Mouse (Mus musculus) cerebellum, adult 8-10 months (tissue): ENCODE measurements around the gene Ube2o.
A peak's percentile ranks its signal among the peaks of the same experiment; 100 is the strongest.

Experiments
- DNase-seq: peaks from one replicate; pipeline ENCODE4 v3.0.0; 2022

Gene Ube2o

DNA sequence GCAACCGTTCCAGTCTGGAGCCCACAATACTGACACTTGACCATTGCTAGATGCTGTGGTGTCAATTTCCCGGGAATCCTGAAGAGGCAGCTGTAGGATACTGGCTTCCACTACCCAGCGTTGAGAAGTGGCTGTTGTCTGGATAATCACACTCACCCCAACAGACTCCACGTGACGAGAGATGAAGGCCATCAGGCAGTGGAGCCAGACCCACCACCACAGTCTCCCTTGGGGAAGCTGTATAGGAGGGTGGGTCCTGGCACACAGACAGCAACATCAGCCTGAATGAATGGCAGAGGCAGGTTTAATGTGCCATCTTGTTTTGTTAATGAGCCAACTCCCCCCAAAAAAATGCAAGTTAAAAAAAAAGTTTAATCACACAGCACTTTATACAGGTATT is 43.9 kb downstream of the Ube2o start:
- no peak for DNase-seq

GRCm38 (mm10) chr11:116536685-116537084 is 44.6 kb downstream of the Ube2o start:
- no peak for DNase-seq

- DNase-seq, result peak; percentile 71
Measured at GRCm38 (mm10) chr11:116534154-116534865, 46.9 kb downstream of the Ube2o start.

GRCm38 (mm10) chr11:116533341-116534153 is 47.7 kb downstream of the Ube2o start:
- no peak for DNase-seq

DNA sequence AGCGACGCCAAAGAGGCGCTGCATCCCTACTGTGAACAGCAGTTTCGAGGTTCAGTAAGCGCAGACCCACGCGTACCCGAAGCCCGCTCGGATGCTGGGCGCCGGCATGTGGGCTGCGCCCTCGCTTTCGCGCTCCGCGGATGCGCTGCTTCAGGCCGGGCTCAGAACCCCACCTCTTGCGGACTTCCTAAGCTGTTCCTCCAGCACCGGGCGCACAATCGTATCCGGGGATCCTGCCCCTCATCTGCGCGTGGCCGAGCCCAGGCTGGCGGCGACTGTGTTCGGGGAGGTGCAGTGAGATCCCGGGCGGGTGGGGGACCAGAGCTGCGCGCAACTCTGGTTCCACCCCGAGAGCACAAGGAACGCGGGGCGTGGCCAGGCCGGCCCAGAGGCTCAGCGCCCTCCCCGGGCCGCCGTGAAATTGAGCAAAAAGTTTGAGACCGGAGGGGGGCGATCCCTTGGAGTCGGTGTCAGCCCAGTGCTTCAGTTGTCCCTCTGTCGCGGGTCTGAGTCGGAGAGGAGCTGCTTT is 48.4 kb downstream of the Ube2o start:
- peak; percentile 27 for DNase-seq

DNA sequence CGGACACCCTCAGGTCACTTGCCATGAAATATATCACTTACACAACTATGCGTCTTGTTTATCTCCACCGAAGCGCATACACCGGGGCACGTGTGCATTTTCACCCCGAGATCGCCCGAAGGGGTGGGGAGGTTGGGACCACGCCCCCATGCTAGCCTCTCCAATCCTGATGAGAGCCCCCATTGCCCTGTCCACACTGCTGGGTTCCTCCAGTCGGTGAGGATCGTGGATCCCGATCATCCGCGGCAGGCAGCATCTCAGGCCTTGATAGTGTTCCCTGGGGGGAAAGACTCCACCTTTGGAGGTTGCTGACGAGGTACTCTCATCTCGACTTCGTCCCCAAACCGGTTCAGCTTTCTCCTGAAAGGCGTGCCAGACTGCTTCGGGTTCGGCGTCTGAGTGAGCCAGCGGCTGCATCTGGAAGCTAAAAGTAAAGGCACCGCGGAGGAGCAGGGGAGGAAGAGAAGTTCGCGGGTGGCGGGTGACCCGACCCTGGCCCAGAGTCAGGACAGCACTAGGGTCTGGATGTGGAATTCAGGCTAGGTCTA is 48.9 kb downstream of the Ube2o start:
- no peak for DNase-seq

- no peak for DNase-seq
Measured at GRCm38 (mm10) chr11:116531371-116532191, 49.7 kb downstream of the Ube2o start.

DNA sequence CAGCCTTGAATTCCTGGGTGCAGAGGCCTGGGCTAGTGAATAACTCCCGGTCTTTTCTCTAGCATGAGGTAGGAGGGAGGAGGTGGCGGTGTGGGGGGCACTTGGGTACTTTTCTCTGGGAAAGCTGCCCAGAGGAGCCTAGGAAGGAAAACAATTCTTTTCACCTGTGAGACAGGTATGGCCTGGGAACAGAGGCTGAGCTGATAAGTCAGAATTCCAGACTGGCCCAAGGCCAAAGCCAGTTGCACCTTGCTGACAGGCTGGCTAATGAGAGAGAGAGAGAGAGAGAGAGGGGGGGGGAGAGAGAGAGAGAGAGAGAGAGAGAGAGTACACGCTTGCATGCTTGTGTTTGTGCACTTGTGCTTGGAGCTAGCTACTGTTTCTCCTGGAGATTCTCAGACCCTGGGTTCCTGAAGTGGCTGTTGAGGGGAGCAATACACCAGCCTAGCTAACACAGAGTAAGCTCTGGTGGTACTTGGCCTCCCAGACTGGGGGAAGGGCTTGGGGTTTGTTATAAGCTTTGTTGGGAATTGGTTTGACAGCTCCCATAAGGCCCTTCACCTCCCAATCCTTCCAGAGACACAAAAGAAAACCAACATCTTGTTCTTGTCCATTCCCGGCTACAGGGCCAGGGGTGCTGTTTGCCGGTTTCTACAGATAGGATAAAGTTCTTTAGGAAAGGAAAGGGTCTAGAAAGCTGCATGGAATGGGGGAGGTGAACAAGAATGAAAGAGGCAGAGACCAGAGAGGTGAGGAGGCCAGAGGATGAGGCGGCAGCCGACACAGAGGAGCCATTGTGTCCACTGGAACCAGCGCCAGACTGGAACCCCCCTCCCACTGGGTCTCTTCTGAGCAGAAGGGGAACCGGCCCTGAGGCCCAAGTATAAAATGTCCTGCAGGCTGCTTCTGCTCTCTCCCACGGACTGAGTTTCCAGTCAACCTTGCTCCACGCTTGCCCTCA is 50.8 kb downstream of the Ube2o start, which contains the start of gene Sphk1:
Gene Sphk1, plus strand, starts transcription at position 739 of the 961 bp plus-strand sequence.
- DNase-seq, result no peak

DNA sequence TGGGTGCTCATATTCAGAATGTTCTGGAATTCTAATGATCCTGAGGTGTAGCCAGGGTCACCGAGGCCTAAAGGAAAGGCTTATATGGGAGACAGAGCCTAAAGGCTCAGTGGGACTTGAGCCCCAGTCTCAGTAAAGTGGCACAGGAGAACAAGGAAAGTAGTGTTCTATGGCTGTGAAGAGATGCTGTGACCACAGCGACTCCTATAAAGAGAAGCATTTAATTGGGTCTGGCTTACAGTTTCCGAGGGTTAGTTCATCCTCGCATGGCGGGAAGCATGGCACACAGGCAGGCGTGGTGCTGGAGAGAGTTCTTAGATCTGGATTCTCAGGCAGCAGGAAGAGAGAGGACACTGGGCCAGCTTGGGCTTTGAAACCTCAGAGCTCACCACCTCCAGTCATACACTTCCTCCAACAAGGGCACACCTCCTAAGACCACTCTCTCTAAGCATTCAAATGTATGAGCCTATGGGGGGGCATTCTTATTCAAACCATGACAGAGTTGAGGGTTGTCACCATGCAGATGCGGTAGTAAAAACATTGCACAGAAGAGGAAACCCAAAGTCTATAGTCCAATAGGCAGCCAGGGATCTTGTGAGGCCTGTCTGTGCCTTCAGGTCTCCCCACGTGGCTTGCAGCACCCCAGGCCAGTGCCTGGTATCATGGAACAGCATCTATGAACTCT is 52.5 kb downstream of the Ube2o start:
- no peak for DNase-seq

DNA sequence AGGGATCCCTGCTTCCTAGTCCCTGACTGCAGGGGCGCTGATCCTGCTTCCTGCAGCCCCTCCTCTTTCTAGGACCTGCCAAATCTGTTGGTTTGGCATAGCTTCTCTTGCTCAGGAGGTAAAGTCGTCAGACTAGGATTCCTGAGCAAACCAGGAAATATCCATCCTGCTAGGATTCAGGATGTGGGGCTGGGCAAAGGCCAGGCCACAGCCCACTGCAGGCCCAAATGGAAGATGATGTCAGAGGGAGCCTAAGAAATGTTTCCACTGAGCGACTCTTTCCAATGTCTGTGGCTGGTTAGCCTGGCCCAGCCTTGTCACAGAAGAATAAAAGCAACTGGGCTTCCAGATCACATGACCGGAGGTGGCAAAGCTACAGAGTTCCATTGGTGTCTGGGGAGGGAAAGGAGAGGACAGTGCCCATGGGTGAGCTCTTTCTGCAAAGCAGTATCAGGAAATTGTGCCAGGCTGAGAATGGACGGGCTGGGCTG is 57.5 kb downstream of the Ube2o start:
- no peak for DNase-seq

DNA sequence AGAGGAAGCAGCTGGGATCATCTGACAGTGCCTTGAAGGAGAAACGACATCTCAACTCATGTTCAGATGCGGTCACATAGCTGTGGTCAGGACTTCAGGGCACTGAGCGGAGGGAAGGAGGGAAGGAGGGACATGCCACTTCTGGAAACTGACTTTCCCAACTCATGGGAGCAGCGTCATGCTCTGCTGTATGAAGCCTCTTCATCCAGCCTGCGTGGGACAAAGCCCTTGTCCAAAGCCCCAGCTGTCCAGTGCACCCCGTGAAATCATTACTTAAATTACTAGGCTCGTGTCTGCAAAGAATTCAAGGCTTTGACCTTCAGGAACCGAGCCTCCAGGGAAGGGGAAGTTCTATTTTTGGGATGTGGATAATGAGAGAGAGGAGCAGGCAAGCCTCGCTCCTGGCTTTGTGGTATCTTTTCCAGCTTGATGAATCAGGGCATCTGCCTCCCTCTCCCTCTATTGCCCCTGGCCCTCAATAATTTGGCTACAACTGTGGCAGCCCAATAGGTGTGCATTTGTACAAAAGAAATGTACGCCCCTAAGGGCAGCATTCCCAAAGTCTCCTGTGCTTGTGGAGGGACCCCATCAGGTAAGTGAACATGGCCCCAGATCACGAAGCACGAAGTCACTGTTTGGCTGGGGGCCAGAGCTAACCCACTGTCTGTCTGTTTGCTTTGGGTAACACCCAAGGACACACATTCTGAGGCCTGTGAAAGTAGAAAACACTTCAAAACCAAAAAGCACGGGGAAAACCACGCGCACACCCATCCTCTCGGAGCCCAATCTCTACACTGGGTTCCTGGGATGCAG is 58.2 kb downstream of the Ube2o start:
- no peak for DNase-seq

- no peak for DNase-seq
Measured at GRCm38 (mm10) chr11:116522046-116522445, 59.2 kb downstream of the Ube2o start.

- no peak for DNase-seq
Measured at GRCm38 (mm10) chr11:116521143-116521542, 60.1 kb downstream of the Ube2o start.

DNA sequence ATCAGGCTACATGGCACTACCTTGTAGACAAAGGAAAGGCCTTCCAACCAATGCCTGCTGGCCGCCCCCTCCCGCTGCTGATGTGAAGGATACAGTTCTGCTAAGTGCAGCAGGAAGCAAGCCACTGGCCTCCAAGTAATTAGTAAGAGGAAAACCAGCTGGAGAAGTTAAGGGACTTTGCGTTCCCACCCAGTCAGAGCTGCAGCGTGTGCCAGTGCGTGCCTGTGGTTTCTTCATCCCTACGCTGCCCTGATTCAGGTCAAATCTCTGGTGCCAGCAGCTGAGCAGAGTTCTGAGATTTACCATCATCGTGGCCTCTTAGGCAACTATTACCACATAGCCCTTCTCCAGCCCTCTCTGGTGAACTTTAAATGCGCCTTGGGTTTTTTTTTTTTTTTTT is 62.8 kb downstream of the Ube2o start:
- DNase-seq, result no peak

- peak; percentile 54 for DNase-seq
Measured at GRCm38 (mm10) chr11:116515330-116516020, 65.8 kb downstream of the Ube2o start.

GRCm38 (mm10) chr11:116513531-116514038 is 67.7 kb downstream of the Ube2o start:
- no peak for DNase-seq

DNA sequence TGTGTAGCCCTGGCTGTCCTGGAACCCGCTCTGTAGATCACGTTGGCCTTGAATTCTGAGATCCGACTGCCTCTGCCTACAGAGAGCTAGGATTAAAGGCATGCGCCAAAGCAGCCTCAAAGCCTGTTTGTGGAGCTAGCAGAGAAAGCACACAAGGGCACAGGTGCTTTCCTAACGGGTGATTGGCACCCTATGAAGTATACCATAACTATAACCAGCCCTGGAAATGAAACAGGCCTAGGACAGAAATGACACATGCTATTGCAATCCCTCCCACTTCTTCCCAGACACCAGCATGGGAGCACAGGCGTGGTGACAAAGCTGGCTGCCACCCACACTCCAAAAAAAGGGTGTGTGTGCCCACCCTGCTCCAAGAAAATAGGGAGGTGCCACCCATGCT is 68.3 kb downstream of the Ube2o start:
- DNase-seq, result no peak

DNA sequence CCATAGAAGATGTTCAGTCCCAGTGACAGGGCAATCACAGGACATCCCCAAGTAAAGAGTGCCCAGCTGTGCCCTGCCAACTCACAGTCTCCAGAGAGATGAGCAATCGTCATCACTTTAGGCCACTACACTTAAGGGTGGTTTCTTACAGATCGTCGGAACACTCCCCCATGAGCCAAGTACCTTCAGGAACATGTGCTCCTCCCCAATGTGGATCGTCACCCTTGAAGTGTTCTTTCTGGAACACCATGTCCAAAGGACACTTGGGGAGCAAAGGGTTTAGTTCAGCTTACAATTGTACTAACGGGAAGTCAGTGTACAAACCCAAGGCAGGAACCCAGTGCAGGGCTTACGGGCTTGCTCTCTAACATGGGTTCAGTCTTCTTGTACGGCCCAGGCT is 69.1 kb downstream of the Ube2o start:
- DNase-seq, result no peak

DNA sequence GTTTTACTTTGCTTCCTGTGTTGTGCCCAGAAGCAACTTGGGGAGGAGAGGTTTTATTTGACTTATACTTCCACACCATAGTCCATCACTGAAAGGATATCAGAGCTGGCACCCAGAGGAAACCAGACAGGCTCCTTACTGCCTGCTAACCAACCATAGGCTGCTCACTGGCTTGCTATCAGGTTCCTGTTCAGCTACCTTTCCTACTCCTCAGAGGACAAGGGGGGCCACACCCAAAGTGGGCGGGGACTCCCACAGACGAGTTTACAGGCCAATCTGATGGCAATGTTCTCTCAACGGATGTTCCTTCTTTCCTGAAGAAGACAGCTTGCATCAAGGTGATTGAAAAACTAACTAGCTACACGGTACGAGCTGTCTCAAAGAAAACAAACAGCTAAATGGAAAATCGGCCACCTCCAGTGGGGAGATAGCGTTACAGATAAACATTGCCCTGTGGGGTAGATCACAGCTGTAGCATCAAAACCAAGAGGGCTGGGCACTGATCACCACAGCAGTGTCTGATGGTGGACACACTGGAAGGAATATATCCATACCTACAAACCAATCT is 69.9 kb downstream of the Ube2o start:
- no peak for DNase-seq
